Mouse (Mus musculus) adrenal gland, adult 10 weeks (tissue): ENCODE data around the gene Pnpla3. TPM values are rescaled to one million over a fixed set of nuclear protein-coding genes. Genes with fewer than 3 reads are reported as not detected.

Experiments used
- polyA plus RNA-seq: library from polyadenylated mRNA; stranded (reverse); fragments of 350-450 nt; fragmentation: Illumina TruSeq; extraction: RNeasy Lipid Tissue Mini Kit (QIAGEN cat#74804); gene quantifications from one replicate; pipeline ENCODE4 v1.2.3, GENCODE M21; 2014; ENCODE audit warnings: low read depth, low replicate concordance

The Pnpla3 gene
- not detected for polyA plus RNA-seq

GRCm38 (mm10) chr15:84167600-84167999 is at the start of gene Pnpla3:
Pnpla3 (plus strand) TSS chr15:84167837.

GRCm38 (mm10) chr15:84123075-84123474 is 44.6 kb upstream of the Pnpla3 start, which contains the start of gene Pnpla5:
Pnpla5 (minus strand) TSS chr15:84123175.

GRCm38 (mm10) chr15:84192058-84192791 is 24.6 kb downstream of the Pnpla3 start, which contains the start of gene Samm50:
Samm50 (plus strand) TSS chr15:84192241.

GRCm38 (mm10) chr15:84231721-84232561 is 64.3 kb downstream of the Pnpla3 start, which contains the start of gene Parvb:
Parvb (plus strand) TSS chr15:84232043.

Other genes with a start within 250 kb of the Pnpla3 start
- not detected for gene Efcab6, start 102.5 kb upstream of the Pnpla3 start, polyA plus RNA-seq
- gene Sult4a1, start 62.1 kb upstream of the Pnpla3 start, polyA plus RNA-seq, result 0.70 TPM
- not detected for gene Pnpla5, start 44.7 kb upstream of the Pnpla3 start, polyA plus RNA-seq
- 59.5 TPM for gene Samm50, start 24.4 kb downstream of the Pnpla3 start, polyA plus RNA-seq
- gene Parvb, start 64.2 kb downstream of the Pnpla3 start, polyA plus RNA-seq, result 2.7 TPM
- 0.87 TPM for gene Parvg, start 156.2 kb downstream of the Pnpla3 start, polyA plus RNA-seq